Mouse (Mus musculus): ENCODE measurements at regions not wholly inside any gene's neighbourhood (a gene's known extent, or its start where the extent isn't known, plus 50 kb on each side); places are given as distances from the start of the nearest gene placed in this dataset.
A peak's percentile ranks its signal among the peaks of the same experiment; 100 is the strongest.

DNA sequence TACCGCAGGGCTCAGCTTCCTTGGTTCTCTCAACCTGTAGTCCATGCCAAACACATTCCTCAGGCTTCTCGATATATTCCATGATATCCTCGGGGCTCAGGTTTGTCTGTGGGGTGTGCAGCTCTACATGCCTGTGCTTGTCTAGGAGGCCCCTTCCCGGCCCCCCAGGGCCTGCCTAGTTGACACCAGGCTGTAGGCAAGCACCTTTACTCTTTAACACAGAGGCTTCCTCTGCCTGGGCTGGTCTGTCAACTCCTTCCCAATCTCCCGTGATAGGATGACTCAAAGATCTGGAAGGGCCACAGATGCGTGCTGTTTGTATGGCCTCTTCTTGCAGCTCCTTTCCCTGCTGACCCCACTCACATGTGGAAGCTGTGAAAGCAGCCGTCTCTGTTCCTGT lies 150.4 kb upstream of the Adam6b start:
- 56% methylated on average over 7 of the region's 7 CpGs for WGBS (ENCODE audit: insufficient replicate concordance)
- H3K9me3 ChIP-seq (replicated peaks; ENCODE audit: control insufficient read depth, low read length): no peaks in the 10 kb centered on the region
- no peaks in the 10 kb centered on the region for H3K4me1 ChIP-seq (ENCODE audit: control insufficient read depth, insufficient read depth, low read length)
- H3K36me3 ChIP-seq (ENCODE audit: control insufficient read depth, insufficient read depth, low read length): no peaks in the 10 kb centered on the region
- H3K4me2 ChIP-seq: no peak overlapping the region
- no peak overlapping the region for H3K27ac ChIP-seq (ENCODE audit: low read depth, low read length)
- no peaks in the 10 kb centered on the region for H3K27me3 ChIP-seq (ENCODE audit: control insufficient read depth, insufficient read depth, low read length)
- ATAC-seq (replicated peaks; ENCODE audit: insufficient number of reproducible peaks, low FRiP score, low TSS enrichment): no peak
- H3K4me3 ChIP-seq (ENCODE audit: low read depth, low read length): no peak overlapping the region
- H3K9ac ChIP-seq (ENCODE audit: low read depth, low read length): no peak overlapping the region

DNA sequence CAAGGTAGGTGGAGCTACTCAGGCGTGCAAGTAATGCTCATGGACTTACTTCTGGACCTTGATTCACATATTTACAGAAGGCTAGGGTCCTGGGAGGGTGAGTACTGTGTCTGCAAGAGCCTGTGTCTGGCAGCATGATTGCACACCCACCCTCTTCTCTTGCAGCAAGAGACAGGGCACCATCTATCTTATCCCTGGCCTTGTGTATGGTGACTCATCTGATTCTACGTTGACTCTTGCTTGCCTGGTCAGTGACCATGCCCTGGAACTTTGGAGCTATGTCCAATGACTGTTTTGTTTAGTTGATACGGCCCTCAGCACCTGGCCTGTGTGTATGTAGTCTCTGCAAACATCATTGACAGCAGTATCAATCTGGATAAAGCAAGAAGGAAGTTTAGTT lies 148.3 kb upstream of the Adam6b start:
- Histone ChIP-seq H3K9ac (ENCODE audit: low read depth, low read length) (no peak overlapping the region), H3K4me3 (ENCODE audit: low read depth, low read length) (no peak overlapping the region), H3K9me3 (replicated peaks; ENCODE audit: control insufficient read depth, low read length) (no peaks in the 10 kb centered on the region), H3K4me2 (no peak overlapping the region), H3K4me1 (ENCODE audit: control insufficient read depth, insufficient read depth, low read length) (no peaks in the 10 kb centered on the region), H3K27me3 (ENCODE audit: control insufficient read depth, insufficient read depth, low read length) (no peaks in the 10 kb centered on the region), H3K36me3 (ENCODE audit: control insufficient read depth, insufficient read depth, low read length) (no peaks in the 10 kb centered on the region), H3K27ac (ENCODE audit: low read depth, low read length) (no peak overlapping the region)
- no peak for ATAC-seq (replicated peaks; ENCODE audit: insufficient number of reproducible peaks, low FRiP score, low TSS enrichment)
- 65% methylated on average over 3 of the region's 3 CpGs for WGBS (ENCODE audit: insufficient replicate concordance)

DNA sequence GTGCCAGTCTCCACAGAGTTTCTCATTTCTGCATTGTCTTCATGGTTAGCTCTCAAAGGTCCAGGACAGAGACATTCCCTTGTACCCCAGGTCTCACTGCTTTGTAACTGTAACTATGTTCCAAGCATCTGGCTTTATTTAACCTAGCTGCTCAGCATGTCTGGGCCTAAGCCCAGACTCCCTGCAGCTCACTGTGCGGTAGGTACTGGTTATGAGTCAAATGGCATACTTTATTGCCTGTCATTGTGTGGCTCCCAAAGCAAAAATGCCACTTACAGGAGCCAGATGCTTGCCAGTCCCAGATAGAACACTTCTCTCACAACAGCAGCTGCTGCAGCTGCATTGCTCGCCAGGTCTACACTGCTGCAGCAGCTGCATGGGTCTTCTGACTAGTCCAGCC lies 134.2 kb upstream of the Adam6b start:
- H3K9ac ChIP-seq (ENCODE audit: low read depth, low read length): no peak overlapping the region
- no peaks in the 10 kb centered on the region for H3K36me3 ChIP-seq (ENCODE audit: control insufficient read depth, insufficient read depth, low read length)
- no peak for ATAC-seq (replicated peaks; ENCODE audit: insufficient number of reproducible peaks, low FRiP score, low TSS enrichment)
- no peaks in the 10 kb centered on the region for H3K4me1 ChIP-seq (ENCODE audit: control insufficient read depth, insufficient read depth, low read length)
- H3K9me3 ChIP-seq (replicated peaks; ENCODE audit: control insufficient read depth, low read length): no peaks in the 10 kb centered on the region
- no peak overlapping the region for H3K4me2 ChIP-seq
- H3K4me3 ChIP-seq (ENCODE audit: low read depth, low read length): no peak overlapping the region
- no peak overlapping the region for H3K27ac ChIP-seq (ENCODE audit: low read depth, low read length)
- WGBS (ENCODE audit: insufficient replicate concordance): 65% methylated on average over 2 of the region's 2 CpGs
- no peaks in the 10 kb centered on the region for H3K27me3 ChIP-seq (ENCODE audit: control insufficient read depth, insufficient read depth, low read length)

DNA sequence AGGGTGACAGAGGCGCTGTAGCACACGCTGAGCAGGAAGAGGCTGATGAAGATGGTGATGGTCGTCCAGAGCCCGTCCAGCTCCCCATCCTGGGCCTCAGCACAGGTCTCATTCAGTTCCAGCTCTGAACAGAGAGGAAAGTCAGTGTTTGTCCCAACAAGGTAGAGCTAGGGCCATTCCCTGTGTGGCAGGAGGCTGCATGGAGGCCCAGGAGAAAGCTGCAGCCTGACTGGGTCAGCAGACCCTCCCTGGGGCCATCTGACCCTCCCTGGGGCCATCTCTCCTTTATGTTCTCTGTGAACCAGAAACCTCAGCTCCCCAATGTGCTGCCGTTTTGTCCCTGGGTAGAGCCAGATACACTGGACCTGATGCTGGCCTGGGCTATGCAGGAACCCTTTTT lies 131.2 kb upstream of the Adam6b start:
- Histone ChIP-seq H3K4me1 (ENCODE audit: control insufficient read depth, insufficient read depth, low read length) (no peaks in the 10 kb centered on the region), H3K27ac (ENCODE audit: low read depth, low read length) (no peak overlapping the region), H3K9ac (ENCODE audit: low read depth, low read length) (no peak overlapping the region), H3K4me3 (ENCODE audit: low read depth, low read length) (no peak overlapping the region), H3K9me3 (replicated peaks; ENCODE audit: control insufficient read depth, low read length) (no peaks in the 10 kb centered on the region), H3K27me3 (ENCODE audit: control insufficient read depth, insufficient read depth, low read length) (no peaks in the 10 kb centered on the region), H3K36me3 (ENCODE audit: control insufficient read depth, insufficient read depth, low read length) (no peaks in the 10 kb centered on the region), H3K4me2 (no peak overlapping the region)
- no peak for ATAC-seq (replicated peaks; ENCODE audit: insufficient number of reproducible peaks, low FRiP score, low TSS enrichment)
- WGBS (ENCODE audit: insufficient replicate concordance): 62% methylated on average over 5 of the region's 5 CpGs

DNA sequence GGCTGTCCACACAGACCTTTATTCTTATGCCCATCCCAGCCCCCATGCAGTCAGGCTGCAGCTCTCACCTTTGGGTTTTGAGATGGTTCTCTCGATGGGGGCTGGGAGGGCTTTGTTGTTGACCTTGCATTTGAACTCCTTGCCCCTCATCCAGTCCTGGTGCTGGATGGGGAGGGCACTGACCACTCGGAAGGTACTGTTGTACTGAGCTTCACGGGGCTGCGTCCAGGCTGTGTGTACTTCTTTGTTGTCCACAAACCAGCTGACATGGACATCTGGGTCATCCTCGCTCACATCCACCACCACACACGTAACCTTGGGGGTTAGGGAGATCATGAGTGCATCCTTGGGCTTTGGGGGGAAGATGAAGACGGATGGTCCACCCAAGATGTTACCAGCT lies 129.3 kb upstream of the Adam6b start:
- Histone ChIP-seq H3K4me2 (no peak overlapping the region), H3K4me1 (ENCODE audit: control insufficient read depth, insufficient read depth, low read length) (no peaks in the 10 kb centered on the region), H3K27me3 (ENCODE audit: control insufficient read depth, insufficient read depth, low read length) (no peaks in the 10 kb centered on the region), H3K4me3 (ENCODE audit: low read depth, low read length) (no peak overlapping the region), H3K36me3 (ENCODE audit: control insufficient read depth, insufficient read depth, low read length) (no peaks in the 10 kb centered on the region), H3K9me3 (replicated peaks; ENCODE audit: control insufficient read depth, low read length) (no peaks in the 10 kb centered on the region), H3K9ac (ENCODE audit: low read depth, low read length) (no peak overlapping the region), H3K27ac (ENCODE audit: low read depth, low read length) (no peak overlapping the region)
- ATAC-seq (replicated peaks; ENCODE audit: insufficient number of reproducible peaks, low FRiP score, low TSS enrichment): no peak
- WGBS (ENCODE audit: insufficient replicate concordance): 82% methylated on average over 7 of the region's 7 CpGs

DNA sequence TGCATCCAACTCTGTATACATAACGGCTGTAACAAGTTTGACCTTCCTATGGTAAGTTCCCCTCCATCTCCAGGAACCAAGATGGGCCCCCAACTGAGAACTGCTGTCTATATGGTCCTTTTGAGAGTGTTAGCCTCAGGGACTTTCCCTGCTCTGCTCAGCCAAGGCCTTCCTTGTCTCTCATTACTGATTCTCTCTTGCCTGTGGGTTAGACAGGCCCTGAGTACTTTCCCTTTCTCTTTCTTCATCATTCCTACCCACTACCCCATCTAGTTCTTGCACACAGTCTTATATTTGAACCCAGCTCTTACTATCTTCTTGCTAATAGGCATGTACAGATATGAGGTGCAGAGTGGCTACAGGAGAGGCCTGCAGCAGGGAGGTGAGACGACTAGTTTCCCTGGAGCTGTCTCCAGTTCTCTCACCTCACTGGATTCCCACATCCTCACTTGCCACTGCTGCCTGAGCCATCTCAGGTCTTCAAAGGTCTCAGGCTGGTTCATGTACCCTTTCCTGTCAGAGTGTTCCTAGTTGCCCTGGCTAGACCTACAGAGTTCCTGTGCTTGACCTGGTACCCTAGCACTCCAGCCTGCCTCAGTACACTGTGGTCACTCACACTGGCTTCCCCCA lies 126.8 kb upstream of the Adam6b start:
- Histone ChIP-seq H3K4me1 (ENCODE audit: control insufficient read depth, insufficient read depth, low read length) (no peaks in the 10 kb centered on the region), H3K4me2 (no peak overlapping the region), H3K36me3 (ENCODE audit: control insufficient read depth, insufficient read depth, low read length) (no peaks in the 10 kb centered on the region), H3K27me3 (ENCODE audit: control insufficient read depth, insufficient read depth, low read length) (no peaks in the 10 kb centered on the region), H3K27ac (ENCODE audit: low read depth, low read length) (no peak overlapping the region), H3K4me3 (ENCODE audit: low read depth, low read length) (no peak overlapping the region), H3K9ac (ENCODE audit: low read depth, low read length) (no peak overlapping the region), H3K9me3 (replicated peaks; ENCODE audit: control insufficient read depth, low read length) (no peaks in the 10 kb centered on the region)
- WGBS (ENCODE audit: insufficient replicate concordance): 47% methylated on average over 2 of the region's 2 CpGs
- no peak for ATAC-seq (replicated peaks; ENCODE audit: insufficient number of reproducible peaks, low FRiP score, low TSS enrichment)

DNA sequence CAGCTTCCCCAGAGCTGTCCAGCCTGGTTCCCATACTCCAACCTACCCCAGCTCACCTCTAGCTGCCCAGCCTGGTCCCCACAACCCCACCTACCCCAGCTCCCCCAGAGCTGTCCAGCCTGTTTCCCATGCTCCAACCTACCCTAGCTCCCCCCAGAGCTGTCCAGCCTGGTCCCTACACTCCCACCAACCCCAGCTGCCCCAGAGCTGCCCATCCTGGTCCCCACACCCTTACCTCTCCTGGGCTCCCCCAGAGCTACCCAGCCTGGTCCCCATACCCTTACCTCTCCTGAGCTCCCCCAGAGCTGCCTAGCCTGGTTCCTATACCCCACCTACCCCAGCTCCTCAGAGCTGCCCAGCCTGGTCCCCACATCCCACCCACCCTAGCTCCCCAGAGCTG lies 125.3 kb upstream of the Adam6b start:
- H3K4me2 ChIP-seq: no peak overlapping the region
- no peaks in the 10 kb centered on the region for H3K27me3 ChIP-seq (ENCODE audit: control insufficient read depth, insufficient read depth, low read length)
- H3K4me3 ChIP-seq (ENCODE audit: low read depth, low read length): no peak overlapping the region
- no peak overlapping the region for H3K27ac ChIP-seq (ENCODE audit: low read depth, low read length)
- no peaks in the 10 kb centered on the region for H3K4me1 ChIP-seq (ENCODE audit: control insufficient read depth, insufficient read depth, low read length)
- ATAC-seq (replicated peaks; ENCODE audit: insufficient number of reproducible peaks, low FRiP score, low TSS enrichment): 0 out of 2 replicates have a peak, but pooled peaks have one; percentile 11
- H3K36me3 ChIP-seq (ENCODE audit: control insufficient read depth, insufficient read depth, low read length): no peaks in the 10 kb centered on the region
- H3K9me3 ChIP-seq (replicated peaks; ENCODE audit: control insufficient read depth, low read length): no peaks in the 10 kb centered on the region
- no peak overlapping the region for H3K9ac ChIP-seq (ENCODE audit: low read depth, low read length)

DNA sequence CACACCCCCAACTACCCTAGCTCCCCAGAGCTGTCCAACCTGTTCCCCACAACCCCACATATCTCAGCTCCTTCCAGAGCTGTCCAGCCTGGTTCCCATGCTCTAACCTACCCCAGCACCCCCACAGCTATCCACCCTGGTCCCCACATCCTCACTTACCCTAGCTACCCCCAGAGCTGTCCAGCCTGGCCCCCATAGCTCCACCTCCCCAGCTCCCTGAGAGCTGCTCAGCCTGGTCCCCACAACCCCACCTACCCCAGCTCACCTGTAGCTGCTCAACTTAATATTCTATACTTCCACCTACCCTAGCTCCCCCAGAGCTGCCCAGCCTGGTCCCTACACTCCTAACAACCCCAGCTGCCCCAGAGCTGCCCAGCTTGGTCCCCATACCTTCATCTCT lies 124.9 kb upstream of the Adam6b start:
- Histone ChIP-seq H3K4me2 (no peak overlapping the region), H3K9ac (ENCODE audit: low read depth, low read length) (no peak overlapping the region), H3K27ac (ENCODE audit: low read depth, low read length) (no peak overlapping the region), H3K36me3 (ENCODE audit: control insufficient read depth, insufficient read depth, low read length) (no peaks in the 10 kb centered on the region), H3K9me3 (replicated peaks; ENCODE audit: control insufficient read depth, low read length) (no peaks in the 10 kb centered on the region), H3K4me1 (ENCODE audit: control insufficient read depth, insufficient read depth, low read length) (no peaks in the 10 kb centered on the region), H3K4me3 (ENCODE audit: low read depth, low read length) (no peak overlapping the region), H3K27me3 (ENCODE audit: control insufficient read depth, insufficient read depth, low read length) (no peaks in the 10 kb centered on the region)
- 0 out of 2 replicates have a peak, but pooled peaks have one; percentile 11 for ATAC-seq (replicated peaks; ENCODE audit: insufficient number of reproducible peaks, low FRiP score, low TSS enrichment)

DNA sequence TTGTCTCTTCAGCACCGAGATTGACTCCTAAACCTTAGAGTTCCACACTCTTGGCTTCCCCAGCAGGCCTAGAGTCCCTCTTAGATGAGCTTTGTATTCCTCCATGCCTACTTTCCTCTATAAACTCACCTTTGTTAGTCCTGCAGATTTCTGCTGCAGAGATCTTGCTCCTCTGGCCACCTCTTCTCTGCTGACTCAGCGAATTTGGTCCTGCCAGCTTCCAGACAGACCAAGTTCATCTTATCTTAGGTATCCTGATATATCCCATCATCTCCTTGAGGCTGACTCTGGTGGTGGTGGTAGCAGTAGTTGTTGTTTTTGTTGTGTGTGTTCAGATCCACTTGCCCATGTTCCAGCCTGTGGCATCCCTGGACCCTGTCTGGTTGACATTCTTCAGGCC lies 123.5 kb upstream of the Adam6b start:
- Histone ChIP-seq H3K4me2 (no peak overlapping the region), H3K4me1 (ENCODE audit: control insufficient read depth, insufficient read depth, low read length) (no peaks in the 10 kb centered on the region), H3K27ac (ENCODE audit: low read depth, low read length) (no peak overlapping the region), H3K27me3 (ENCODE audit: control insufficient read depth, insufficient read depth, low read length) (no peaks in the 10 kb centered on the region), H3K36me3 (ENCODE audit: control insufficient read depth, insufficient read depth, low read length) (no peaks in the 10 kb centered on the region), H3K9ac (ENCODE audit: low read depth, low read length) (no peak overlapping the region), H3K9me3 (replicated peaks; ENCODE audit: control insufficient read depth, low read length) (no peaks in the 10 kb centered on the region), H3K4me3 (ENCODE audit: low read depth, low read length) (no peak overlapping the region)
- 59% methylated on average over 2 of the region's 2 CpGs for WGBS (ENCODE audit: insufficient replicate concordance)
- ATAC-seq (replicated peaks; ENCODE audit: insufficient number of reproducible peaks, low FRiP score, low TSS enrichment): no peak

All from heart, embryonic 11.5 days (tissue).